Mouse (Mus musculus): ENCODE measurements around the gene Fam136a. TPM values are rescaled to one million over a fixed set of nuclear protein-coding genes. Genes with fewer than 3 reads are reported as not detected.

Gene Fam136a
- total and polyA plus RNA-seq, 2 experiments from 2014 or later: 42.2 to 63.7 TPM

- no peak overlapping the region for H3K4me3 ChIP-seq (ENCODE audit: low read length)
- no peaks in the 10 kb centered on the region for H3K27me3 ChIP-seq (ENCODE audit: insufficient read depth, low read length)
- no peak for TF ChIP-seq CTCF (IDR thresholded peaks at IDR 0.05; ENCODE audit: low read depth)
- H3K9ac ChIP-seq (replicated peaks; ENCODE audit: low read length): no peak overlapping the region
- H3K36me3 ChIP-seq (ENCODE audit: insufficient read depth, low read length): peaks cover 53% of the 10 kb centered on the region
- no peak overlapping the region for H3K27ac ChIP-seq
- no peak overlapping the region for H3K4me2 ChIP-seq (ENCODE audit: low read depth, low read length)
- H3K9me3 ChIP-seq (ENCODE audit: low read length): no peaks in the 10 kb centered on the region
- WGBS: 79% methylated on average over 3 of the region's 3 CpGs
- H3K4me1 ChIP-seq (ENCODE audit: insufficient read depth, low read length): no peaks in the 10 kb centered on the region
- ATAC-seq: no peak
- DNase-seq (ENCODE audit: low spot score): no peak
These were observed 53.8 kb downstream of the Fam136a start for GRCm38 (mm10) chr6:86419239-86419638.

Other genes with a start within 250 kb of the Fam136a start
- gene Tgfa, start 170.4 kb upstream of the Fam136a start, total RNA-seq (2014; rRNA removed): 35.4 and 40.5 TPM in 2 replicates
- 13.6 and 14.2 TPM in 2 replicates for gene Tgfa, start 170.4 kb upstream of the Fam136a start, polyA plus RNA-seq (2015; fragmentation: Nextera tagmentation; extraction: Ambion mirVana)
- 45.1 and 48.1 TPM in 2 replicates for gene Snrpg, start 5.7 kb downstream of the Fam136a start, total RNA-seq (2014; rRNA removed)
- 278 and 289 TPM in 2 replicates for gene Snrpg, start 5.7 kb downstream of the Fam136a start, polyA plus RNA-seq (2015; fragmentation: Nextera tagmentation; extraction: Ambion mirVana)
- 74.3 and 80.9 TPM in 2 replicates for gene Pcyox1, start 31.5 kb downstream of the Fam136a start, total RNA-seq (2014; rRNA removed)
- gene Pcyox1, start 31.5 kb downstream of the Fam136a start, polyA plus RNA-seq (2015; fragmentation: Nextera tagmentation; extraction: Ambion mirVana): 102 and 104 TPM in 2 replicates
- 138 and 148 TPM in 2 replicates for gene Tia1, start 38.6 kb downstream of the Fam136a start, total RNA-seq (2014; rRNA removed)
- 190 and 211 TPM in 2 replicates for gene Tia1, start 38.6 kb downstream of the Fam136a start, polyA plus RNA-seq (2015; fragmentation: Nextera tagmentation; extraction: Ambion mirVana)
- not detected in 2 replicates for gene Gm44790, start 61.0 kb downstream of the Fam136a start, total RNA-seq (2014; rRNA removed)
- gene Gm44790, start 61.0 kb downstream of the Fam136a start, polyA plus RNA-seq (2015; fragmentation: Nextera tagmentation; extraction: Ambion mirVana): not detected in 2 replicates
- 14.4 and 17.6 TPM in 2 replicates for gene C87436, start 72.7 kb downstream of the Fam136a start, total RNA-seq (2014; rRNA removed)
- gene C87436, start 72.7 kb downstream of the Fam136a start, polyA plus RNA-seq (2015; fragmentation: Nextera tagmentation; extraction: Ambion mirVana): 15.9 and 19.6 TPM in 2 replicates
- gene Pcbp1, start 160.7 kb downstream of the Fam136a start, total RNA-seq (2014; rRNA removed): 61.7 and 71.3 TPM in 2 replicates
- gene Pcbp1, start 160.7 kb downstream of the Fam136a start, polyA plus RNA-seq (2015; fragmentation: Nextera tagmentation; extraction: Ambion mirVana): 300 and 303 TPM in 2 replicates